Mouse (Mus musculus) forebrain, embryonic 15.5 days (tissue): ENCODE data around the gene Bicra. TPM values are rescaled to one million over a fixed set of nuclear protein-coding genes. Genes with fewer than 3 reads are reported as not detected.

Source experiments
- polyA plus RNA-seq: library from polyadenylated mRNA; unstranded; fragments of >200 nt; fragmentation: Nextera tagmentation; extraction: Ambion mirVana; gene quantifications from 2 replicates; pipeline ENCODE4 v1.2.1, GENCODE M21; 2015

Bicra gene
- polyA plus RNA-seq, 1 experiment from 2014 or later: 10.1 TPM

Other genes starting within 250 kb of the Bicra start
- gene Obox6, start 208.2 kb downstream of the Bicra start, polyA plus RNA-seq: not detected in 2 replicates
- gene Crx, start 168.0 kb downstream of the Bicra start, polyA plus RNA-seq: 0.88 TPM in 1 of 2 replicates, not detected in the other
- gene Crxos, start 165.3 kb downstream of the Bicra start, polyA plus RNA-seq: 0.25 TPM in 1 of 2 replicates, not detected in the other
- 1,503 and 1,574 TPM in 2 replicates for gene Selenow, start 125.5 kb downstream of the Bicra start, polyA plus RNA-seq
- 144 and 150 TPM in 2 replicates for gene Nop53, start 101.8 kb downstream of the Bicra start, polyA plus RNA-seq
- 3.7 and 5.0 TPM in 2 replicates for gene Ehd2, start 80.4 kb downstream of the Bicra start, polyA plus RNA-seq
- gene Zfp541, start 13.9 kb upstream of the Bicra start, polyA plus RNA-seq: 0.09 TPM in 1 of 2 replicates, not detected in the other
- 186 and 200 TPM in 2 replicates for gene Napa, start 50.5 kb upstream of the Bicra start, polyA plus RNA-seq
- gene Kptn, start 72.0 kb upstream of the Bicra start, polyA plus RNA-seq: 43.0 and 43.7 TPM in 2 replicates
- 0.96 and 1.1 TPM in 2 replicates for gene Slc8a2, start 81.9 kb upstream of the Bicra start, polyA plus RNA-seq
- 110 and 116 TPM in 2 replicates for gene Meis3, start 127.2 kb upstream of the Bicra start, polyA plus RNA-seq
- gene Dhx34, start 174.1 kb upstream of the Bicra start, polyA plus RNA-seq: 15.3 and 17.4 TPM in 2 replicates
- 0.06 TPM in 1 of 2 replicates, not detected in the other for gene C5ar2, start 196.2 kb upstream of the Bicra start, polyA plus RNA-seq
- gene C5ar1, start 211.6 kb upstream of the Bicra start, polyA plus RNA-seq: 1.1 and 1.3 TPM in 2 replicates
- gene Inafm1, start 225.7 kb upstream of the Bicra start, polyA plus RNA-seq: 27.0 and 27.5 TPM in 2 replicates
- gene Ccdc9, start 238.9 kb upstream of the Bicra start, polyA plus RNA-seq: 31.1 and 35.5 TPM in 2 replicates